Comparison of ENCODE assay signal across 38 mouse cellular contexts in the genomic region with DNA sequence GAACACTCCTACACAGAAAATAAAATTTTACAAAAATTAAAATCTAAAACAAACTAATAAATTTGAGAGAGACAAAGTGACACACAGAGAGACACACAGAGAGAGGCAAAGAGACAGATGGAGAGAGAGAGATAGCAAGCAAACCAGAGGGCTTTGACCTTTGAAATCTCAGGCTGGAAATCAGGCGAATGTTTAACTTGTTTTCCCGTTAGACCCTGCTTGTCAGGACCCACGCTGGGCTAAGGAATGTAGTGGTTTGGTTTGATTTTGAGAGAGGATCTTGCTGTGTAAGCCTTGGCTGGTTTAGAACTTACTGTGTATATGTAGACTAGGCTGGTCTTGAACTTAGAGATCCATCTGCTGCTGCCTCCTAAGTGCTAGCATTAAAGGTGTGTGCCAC. TPM values are rescaled to one million over a fixed set of nuclear protein-coding genes. Genes with fewer than 3 reads are reported as not detected.
DNase-seq lines count a peak whose midpoint lies in the region; ATAC-seq lines count a peak whose summit lies in the region.
"Had no signal": no experiment of that assay in that cellular context is flagged by ENCODE, and none has a peak within 500 bp of the region (broad histone marks: within the 10 kb centered on the region; RNA-seq: fewer than 3 reads in every experiment).

No protein-coding gene starts in this region.

- 65% methylated on average over 3 of the region's 3 CpGs for WGBS in liver, embryonic 13.5 days (ENCODE audit: insufficient replicate concordance)
- WGBS in liver, embryonic 15.5 days (ENCODE audit: insufficient replicate concordance) = 52% methylated on average over 3 of the region's 3 CpGs

- H3K36me3 ChIP-seq in liver, embryonic 13.5 days = peaks cover 16% of the 10 kb centered on the region
- H3K36me3 ChIP-seq in liver, embryonic 15.5 days (replicated peaks) = 0 out of 2 replicates have a peak, but pooled peaks cover 4% of the 10 kb centered on the region

- H3K9ac ChIP-seq in liver, embryonic 13.5 days = no peak overlapping the region
- H3K9ac ChIP-seq in liver, embryonic 15.5 days = no peak overlapping the region
- H3K9ac ChIP-seq: embryonic facial prominence, embryonic 13.5 days; heart, embryonic 12.5 days; hindbrain, embryonic 13.5 days; limb, embryonic 13.5 days had no signal

- no peaks in the 10 kb centered on the region for H3K9me3 ChIP-seq in liver, embryonic 13.5 days (replicated peaks)
- H3K9me3 ChIP-seq in liver, embryonic 15.5 days (replicated peaks) = no peaks in the 10 kb centered on the region
- H3K9me3 ChIP-seq: embryonic facial prominence, embryonic 13.5 days; heart, embryonic 12.5 days; hindbrain, embryonic 13.5 days; limb, embryonic 13.5 days had no signal

- no peaks in the 10 kb centered on the region for H3K4me1 ChIP-seq in liver, embryonic 13.5 days (replicated peaks)
- H3K4me1 ChIP-seq in liver, embryonic 15.5 days (replicated peaks) = no peaks in the 10 kb centered on the region
- H3K4me1 ChIP-seq: embryonic facial prominence, embryonic 13.5 days; heart, embryonic 12.5 days; hindbrain, embryonic 13.5 days; limb, embryonic 13.5 days had no signal

- no peak for DNase-seq in liver, embryonic 13.5 days
- DNase-seq in liver = no peak
- peak; percentile 24 for DNase-seq in kidney, postnatal 10 days
- DNase-seq in right cerebral cortex, postnatal 4 days = no peak
- DNase-seq: adrenal gland, postnatal 25 days; B cell, adult 2 months; cerebellum, adult 18-20 months; cerebellum, postnatal 10 days; gastrocnemius, adult 2 months; heart, adult 2 months; heart, postnatal 4 days; lung, adult 18-20 months; lung, postnatal 4 days; midbrain, embryonic 14.5 days; right cerebral cortex, postnatal 14 days; spleen, adult 18-20 months; thymus, adult 2 months; thymus, postnatal 4 days had no signal

- no peaks in the 10 kb centered on the region for H3K27me3 ChIP-seq in liver, embryonic 13.5 days
- H3K27me3 ChIP-seq in liver, embryonic 15.5 days = no peaks in the 10 kb centered on the region
- H3K27me3 ChIP-seq: embryonic facial prominence, embryonic 13.5 days; heart, embryonic 12.5 days; hindbrain, embryonic 13.5 days; limb, embryonic 13.5 days had no signal

- H3K27ac ChIP-seq in liver, embryonic 13.5 days = no peak overlapping the region
- H3K27ac ChIP-seq in liver, embryonic 15.5 days (replicated peaks) = peak overlapping the region; percentile 29; the same call in 1 of the 2 replicates
- H3K27ac ChIP-seq: embryonic facial prominence, embryonic 13.5 days; gastrocnemius, adult 2 months; heart, adult 2 months; hindbrain, embryonic 13.5 days; layer of hippocampus, adult 2 months; limb, embryonic 13.5 days had no signal

- peak; percentile 50; the same call in 1 of the 2 replicates for ATAC-seq in liver, embryonic 13.5 days (ENCODE audit: low read depth)
- ATAC-seq in liver, embryonic 15.5 days (ENCODE audit: insufficient read depth) = peak; percentile 22; the same call in 1 of the 2 replicates
- no peak for ATAC-seq in megakaryocyte progenitor cell, adult 5-6 weeks (replicated peaks; ENCODE audit: poor library complexity)
- ATAC-seq: forebrain, embryonic 16.5 days; intestine, postnatal 0 days; lung, postnatal 0 days had no signal

- H3K4me3 ChIP-seq in liver, embryonic 13.5 days (replicated peaks) = no peak overlapping the region
- no peak overlapping the region for H3K4me3 ChIP-seq in liver, embryonic 15.5 days (replicated peaks)
- H3K4me3 ChIP-seq: embryonic facial prominence, embryonic 13.5 days; gastrocnemius, adult 2 months; heart, adult 2 months; heart, embryonic 12.5 days; hindbrain, embryonic 13.5 days; layer of hippocampus, adult 2 months; limb, embryonic 13.5 days had no signal

- no peak overlapping the region for H3K4me2 ChIP-seq in liver, embryonic 13.5 days
- H3K4me2 ChIP-seq in liver, embryonic 15.5 days = no peak overlapping the region
- H3K4me2 ChIP-seq: embryonic facial prominence, embryonic 13.5 days; heart, embryonic 12.5 days; hindbrain, embryonic 13.5 days; limb, embryonic 13.5 days had no signal

RNA-seq across cellular contexts. Expression of a gene that starts 25.0 kb away (rescaled TPM):
- polyA plus RNA-seq in liver, embryonic 13.5 days (2015; fragmentation: Nextera tagmentation; extraction: Ambion mirVana) = 20.3 and 21.5 TPM in 2 replicates
- polyA plus RNA-seq in liver, embryonic 15.5 days (2015; fragmentation: Nextera tagmentation; extraction: Ambion mirVana) = 15.1 and 17.1 TPM in 2 replicates
- 54.2 and 64.4 TPM in 2 replicates for total RNA-seq in megakaryocyte progenitor cell, adult 5-6 weeks (2015)
- 29.2 and 37.7 TPM in 2 replicates for total RNA-seq in megakaryocyte progenitor cell, adult 5-6 weeks (2017)

RNA-seq across cellular contexts. Expression of a gene that starts 25.0 kb away (rescaled TPM):
- polyA plus RNA-seq in liver, embryonic 13.5 days (2015; fragmentation: Nextera tagmentation; extraction: Ambion mirVana) = 5.6 and 6.7 TPM in 2 replicates
- polyA plus RNA-seq in liver, embryonic 15.5 days (2015; fragmentation: Nextera tagmentation; extraction: Ambion mirVana) = 3.5 and 4.1 TPM in 2 replicates
- total RNA-seq in megakaryocyte progenitor cell, adult 5-6 weeks (2015) = 8.5 and 8.8 TPM in 2 replicates
- total RNA-seq in megakaryocyte progenitor cell, adult 5-6 weeks (2017) = 12.2 and 13.8 TPM in 2 replicates

RNA-seq across cellular contexts. Expression of a gene that starts 25.2 kb away (rescaled TPM):
- 306 and 325 TPM in 2 replicates for polyA plus RNA-seq in liver, embryonic 13.5 days (2015; fragmentation: Nextera tagmentation; extraction: Ambion mirVana)
- polyA plus RNA-seq in liver, embryonic 15.5 days (2015; fragmentation: Nextera tagmentation; extraction: Ambion mirVana) = 230 and 264 TPM in 2 replicates
- 257 and 280 TPM in 2 replicates for total RNA-seq in megakaryocyte progenitor cell, adult 5-6 weeks (2015)
- 105 TPM in 2 replicates for total RNA-seq in megakaryocyte progenitor cell, adult 5-6 weeks (2017)

RNA-seq across cellular contexts. Expression of a gene that starts 33.1 kb away (rescaled TPM):
- 22.4 and 27.1 TPM in 2 replicates for polyA plus RNA-seq in liver, embryonic 13.5 days (2015; fragmentation: Nextera tagmentation; extraction: Ambion mirVana)
- polyA plus RNA-seq in liver, embryonic 15.5 days (2015; fragmentation: Nextera tagmentation; extraction: Ambion mirVana) = 53.8 and 71.1 TPM in 2 replicates
- total RNA-seq in megakaryocyte progenitor cell, adult 5-6 weeks (2015) = not detected in 2 replicates
- not detected in 2 replicates for total RNA-seq in megakaryocyte progenitor cell, adult 5-6 weeks (2017)
- total RNA-seq: adrenal gland, adult 18-20 months; adrenal gland, postnatal 25 days; common myeloid progenitor, adult 5-6 weeks; gastrocnemius, adult 2 months; heart, adult 2 months; heart, postnatal 4 days; layer of hippocampus, adult 2 months; layer of hippocampus, postnatal 14 days; left cerebral cortex, adult 8-10 months; left cerebral cortex, postnatal 36 days; megakaryocyte-erythroid progenitor cell, adult 5-6 weeks; monocyte, adult 5-6 weeks had no signal
- polyA plus RNA-seq: embryonic facial prominence, embryonic 13.5 days; forebrain, embryonic 11.5 days; forebrain, embryonic 16.5 days; heart, postnatal 0 days; hindbrain, embryonic 13.5 days; intestine, postnatal 0 days; limb, embryonic 13.5 days; midbrain, embryonic 14.5 days; neural tube, embryonic 14.5 days had no signal

RNA-seq across cellular contexts. Expression of a gene that starts 42.7 kb away (rescaled TPM):
- polyA plus RNA-seq in liver, embryonic 13.5 days (2015; fragmentation: Nextera tagmentation; extraction: Ambion mirVana) = 65.7 and 72.4 TPM in 2 replicates
- 53.3 and 55.6 TPM in 2 replicates for polyA plus RNA-seq in liver, embryonic 15.5 days (2015; fragmentation: Nextera tagmentation; extraction: Ambion mirVana)
- total RNA-seq in megakaryocyte progenitor cell, adult 5-6 weeks (2015) = 75.4 and 82.4 TPM in 2 replicates
- total RNA-seq in megakaryocyte progenitor cell, adult 5-6 weeks (2017) = 52.3 and 80.5 TPM in 2 replicates
